Mouse (Mus musculus) intestine, embryonic 16.5 days (tissue): Measurements from ENCODE around the gene Zbtb5. TPM values are rescaled to one million over a fixed set of nuclear protein-coding genes. Genes with fewer than 3 reads are reported as not detected.
"Not testable (repeated sequence)": the region's sequence is repeated elsewhere in the genome, so short reads cannot be mapped to it uniquely, and the experiment has no call there.

Source experiments
- ATAC-seq: fragments of 200-750 bp; cut with Nextera tagmentation; 2 replicates; pipeline ENCODE4 v1.8.0; 2017; ENCODE audit warnings: moderate TSS enrichment, moderate library complexity
- H3K27ac ChIP-seq: fragments of 300-500 bp; sonication (generic); 2 replicates; pipeline ENCODE4 v1.5.1; 2014; ENCODE audit warnings: mild to moderate bottlenecking, low read length
- H3K27me3 ChIP-seq: fragments of 300-500 bp; sonication (generic); replicated peaks from 2 replicates; pipeline ENCODE4 v1.6.1; 2014; ENCODE audit warnings: low read length, control low read depth, mixed read lengths; ENCODE audit not compliant: control insufficient read depth, insufficient read depth
- H3K36me3 ChIP-seq: fragments of 300-500 bp; sonication (generic); 2 replicates; pipeline ENCODE4 v1.6.1; 2014; ENCODE audit warnings: low read length, control low read depth; ENCODE audit not compliant: control insufficient read depth, insufficient read depth
- H3K4me1 ChIP-seq: fragments of 300-500 bp; sonication (generic); 2 replicates; pipeline ENCODE4 v1.6.1; 2014; ENCODE audit warnings: low read length, control low read depth, mixed read lengths; ENCODE audit not compliant: control insufficient read depth, insufficient read depth
- H3K4me2 ChIP-seq: fragments of 300-500 bp; sonication (generic); 2 replicates; pipeline ENCODE4 v1.6.1; 2014; ENCODE audit warnings: low read depth, low read length, control low read depth
- H3K4me3 ChIP-seq: fragments of 300-500 bp; sonication (generic); 2 replicates; pipeline ENCODE4 v1.5.1; 2014; ENCODE audit warnings: mild to moderate bottlenecking, low read length
- H3K9ac ChIP-seq: fragments of 300-500 bp; sonication (generic); 2 replicates; pipeline ENCODE4 v1.6.1; 2014; ENCODE audit warnings: low read depth, low read length
- H3K9me3 ChIP-seq: fragments of 300-500 bp; sonication (generic); 2 replicates; pipeline ENCODE4 v1.6.1; 2016; ENCODE audit warnings: low read length, control low read depth; ENCODE audit not compliant: control insufficient read depth
- WGBS: fragments of 180-500 bp; shearing (Covaris S2); extraction: QIAGEN DNeasy Blood & Tissue Kit; methylation state at CpG from one replicate; pipeline ENCODE4 v1.1.7; 2014; 5-methylcytosine and 5-hydroxymethylcytosine counted together
- polyA plus RNA-seq: library from polyadenylated mRNA; unstranded; fragments of >200 nt; fragmentation: Nextera tagmentation; extraction: Ambion mirVana; gene quantifications from 2 replicates; pipeline ENCODE4 v1.2.1, GENCODE M21; 2015

Zbtb5 gene
- polyA plus RNA-seq, 1 experiment from 2014 or later: 12.8 TPM

DNA sequence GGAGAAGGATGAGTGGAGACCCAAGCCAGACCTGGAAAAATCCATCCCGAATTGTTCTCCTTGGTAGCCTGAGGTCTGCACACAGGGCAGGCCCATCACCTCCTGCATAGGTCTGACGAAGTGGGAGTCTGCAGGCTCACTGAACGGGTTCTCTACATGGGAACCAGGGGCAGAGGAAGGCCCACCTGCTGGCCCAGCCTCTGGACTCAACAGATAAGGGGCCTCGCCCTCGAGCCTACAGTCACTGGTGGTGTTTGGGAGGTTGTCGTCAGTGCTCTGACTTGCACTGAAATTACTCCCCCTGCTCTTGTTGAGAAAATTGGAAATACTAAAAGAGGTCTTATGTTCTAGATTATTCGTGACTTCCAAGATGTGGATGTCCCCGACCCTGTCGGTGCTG, 18.4 kb downstream of the Zbtb5 start:
- no peak overlapping the region for H3K4me3 ChIP-seq
- 87% methylated on average over 9 of the region's 9 CpGs for WGBS
- no peaks in the 10 kb centered on the region for H3K9me3 ChIP-seq
- no peak overlapping the region for H3K27ac ChIP-seq
- peaks cover 7% of the 10 kb centered on the region; the same call in 1 of the 2 replicates for H3K36me3 ChIP-seq
- ATAC-seq: 0 out of 2 replicates have a peak, but pooled peaks have one; percentile 46
- H3K4me2 ChIP-seq: no peak overlapping the region
- no peaks in the 10 kb centered on the region for H3K4me1 ChIP-seq
- H3K27me3 ChIP-seq: no peaks in the 10 kb centered on the region
- no peak overlapping the region for H3K9ac ChIP-seq

DNA sequence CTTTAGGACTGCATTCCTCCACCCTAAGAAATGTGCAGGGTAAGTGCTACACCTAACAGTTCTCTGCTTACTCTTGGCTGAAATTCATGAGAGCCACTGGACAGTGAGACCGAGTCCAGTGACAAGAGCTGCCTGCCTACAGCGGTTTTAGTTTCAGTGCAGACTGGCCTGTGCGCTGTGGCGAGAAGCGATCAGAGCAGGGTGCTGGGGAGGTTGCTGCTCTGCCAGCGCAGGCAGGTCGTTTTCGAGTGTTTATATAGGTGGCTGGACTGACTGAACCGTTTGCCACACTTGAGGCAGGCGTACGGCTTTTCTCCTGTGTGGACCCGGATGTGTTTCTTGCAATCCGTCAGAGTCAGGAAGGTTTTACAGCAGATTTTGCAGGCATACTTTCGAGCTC, 19.0 kb downstream of the Zbtb5 start:
- WGBS: 78% methylated on average over 14 of the region's 14 CpGs
- not testable (repeated sequence) for H3K9ac ChIP-seq, H3K4me1 ChIP-seq, H3K4me3 ChIP-seq, H3K36me3 ChIP-seq, H3K27me3 ChIP-seq, H3K9me3 ChIP-seq, ATAC-seq, H3K4me2 ChIP-seq, H3K27ac ChIP-seq

DNA sequence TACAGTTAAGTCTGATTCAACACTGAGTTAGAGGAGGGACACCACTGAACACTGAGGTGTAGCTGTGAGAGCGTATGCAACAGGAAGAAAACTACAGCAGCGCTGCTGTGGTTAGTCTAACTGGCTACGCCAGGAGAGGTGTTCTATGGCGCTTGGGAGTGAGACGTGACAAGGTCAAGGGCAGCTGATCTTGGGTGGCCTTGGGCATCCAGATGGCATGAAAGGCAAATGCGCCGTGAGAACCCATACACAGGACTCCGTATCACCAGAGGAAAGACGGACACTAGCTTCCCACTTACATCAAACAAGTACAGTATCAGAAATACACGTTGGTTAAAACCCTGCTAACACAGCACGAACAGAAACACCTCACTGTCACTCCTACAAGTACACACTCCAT, 19.9 kb downstream of the Zbtb5 start:
- not testable (repeated sequence) for H3K27ac ChIP-seq, H3K9ac ChIP-seq, H3K9me3 ChIP-seq, H3K4me1 ChIP-seq, H3K4me2 ChIP-seq, H3K27me3 ChIP-seq, H3K36me3 ChIP-seq, ATAC-seq, H3K4me3 ChIP-seq
- 95% methylated on average over 11 of the region's 11 CpGs for WGBS

DNA sequence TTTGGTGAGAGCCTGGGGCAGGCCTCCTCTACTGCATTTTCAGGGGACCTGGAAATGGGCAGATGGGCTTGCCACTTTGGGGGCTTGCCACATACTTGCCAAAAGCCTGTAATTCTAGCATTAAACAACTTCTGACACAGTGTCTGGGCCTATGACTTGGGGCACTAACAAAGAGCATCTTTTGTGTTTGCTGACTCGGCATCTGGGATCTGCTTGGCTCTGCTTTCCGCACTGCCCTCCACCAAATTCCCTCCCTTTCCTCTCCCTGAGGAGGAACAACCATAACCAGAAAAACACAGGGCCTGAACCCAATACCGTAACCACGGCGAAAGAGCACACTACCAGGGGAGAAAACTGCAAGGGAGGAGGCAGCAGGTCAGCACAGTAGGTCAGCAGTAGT, 21.7 kb downstream of the Zbtb5 start:
- Histone ChIP-seq H3K27ac (no peak overlapping the region), H3K27me3 (no peaks in the 10 kb centered on the region), H3K9me3 (no peaks in the 10 kb centered on the region), H3K9ac (no peak overlapping the region), H3K4me1 (no peaks in the 10 kb centered on the region), H3K4me3 (no peak overlapping the region), H3K36me3 (peaks cover 7% of the 10 kb centered on the region; the same call in 1 of the 2 replicates), H3K4me2 (no peak overlapping the region)
- ATAC-seq: no peak
- WGBS: 93% methylated on average over 5 of the region's 5 CpGs

DNA sequence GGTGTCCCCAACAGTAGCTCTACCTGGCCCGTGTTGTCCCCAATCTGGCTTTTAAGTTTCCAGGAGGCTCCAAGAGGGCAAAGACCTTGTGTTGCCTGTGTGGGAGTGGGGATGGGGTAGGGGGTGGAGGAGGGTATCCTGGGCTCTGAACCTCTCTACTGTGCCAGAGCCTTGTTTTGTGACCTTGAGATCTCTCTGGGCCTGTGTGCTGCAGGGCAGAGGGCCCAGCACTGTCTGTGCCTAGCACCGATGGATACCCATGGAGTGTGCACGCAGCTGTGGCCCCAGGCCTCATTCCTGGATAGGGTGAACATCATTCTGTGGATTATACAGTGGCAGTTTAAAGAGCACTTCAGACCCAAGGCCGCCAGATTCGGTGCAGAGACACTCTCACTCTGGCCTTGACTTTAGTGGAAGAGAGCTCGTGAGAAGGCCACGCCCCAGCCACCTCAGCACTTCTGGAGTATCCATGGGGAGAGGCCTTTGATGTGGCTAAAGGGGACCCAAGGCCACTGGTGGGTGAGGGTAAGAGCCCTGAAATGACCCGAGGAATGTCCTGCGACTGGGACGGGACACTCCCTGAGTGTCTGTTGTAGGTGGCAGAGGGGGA, 29.0 kb downstream of the Zbtb5 start:
- 0 out of 2 replicates have a peak overlapping the region, but pooled peaks have one; percentile 95 for H3K9ac ChIP-seq
- 0 out of 2 replicates have a peak, but pooled peaks cover 3% of the 10 kb centered on the region for H3K36me3 ChIP-seq
- ATAC-seq: 0 out of 2 replicates have a peak, but pooled peaks have one; percentile 4
- H3K9me3 ChIP-seq: no peaks in the 10 kb centered on the region
- H3K4me3 ChIP-seq: peak overlapping the region; percentile 71
- H3K4me1 ChIP-seq: peaks cover 17% of the 10 kb centered on the region
- peak overlapping the region; percentile 81 for H3K4me2 ChIP-seq
- H3K27me3 ChIP-seq: no peaks in the 10 kb centered on the region
- H3K27ac ChIP-seq: peak overlapping the region; percentile 49; the same call in 1 of the 2 replicates
- 71% methylated on average over 10 of the region's 10 CpGs for WGBS

DNA sequence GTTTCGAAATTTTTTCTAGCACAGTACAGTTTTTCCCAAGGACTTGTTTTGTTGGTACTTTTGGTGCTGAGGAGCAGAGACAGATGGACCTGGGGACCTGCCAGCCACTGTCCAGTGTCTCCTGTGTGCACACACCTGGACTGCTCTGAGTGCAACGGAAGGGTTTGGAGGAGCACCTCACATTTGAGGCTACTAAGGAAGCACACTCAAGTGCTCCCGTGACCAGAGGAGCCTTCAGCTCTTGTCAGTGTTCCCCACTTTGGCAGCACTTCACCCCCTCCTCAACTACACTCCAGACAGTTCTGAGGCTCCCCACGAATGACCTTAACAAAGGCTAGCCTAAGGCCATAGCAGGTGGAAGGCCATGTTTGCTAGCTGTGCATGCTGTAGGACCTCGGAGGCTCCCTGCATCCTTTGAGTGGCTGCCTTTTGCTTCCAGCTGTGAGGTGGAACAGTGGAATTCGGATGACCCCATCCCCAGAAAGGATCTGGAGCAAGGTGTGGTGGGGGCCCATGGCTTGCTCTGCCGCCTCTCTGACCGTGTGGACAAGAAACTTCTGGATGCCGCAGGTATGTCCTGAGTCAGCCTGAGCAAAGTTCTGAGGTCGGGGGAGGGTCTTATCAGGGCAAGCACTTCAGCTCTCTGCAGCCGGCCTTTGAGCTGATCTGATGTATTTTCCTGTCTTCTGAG, 29.6 kb downstream of the Zbtb5 start:
- ATAC-seq: peak; percentile 19; the same call in 1 of the 2 replicates
- Histone ChIP-seq H3K9ac (peak overlapping the region; percentile 95), H3K9me3 (no peaks in the 10 kb centered on the region), H3K4me1 (peaks cover 17% of the 10 kb centered on the region), H3K4me3 (peak overlapping the region; percentile 71), H3K27ac (peak overlapping the region; percentile 3; the same call in 1 of the 2 replicates), H3K4me2 (peak overlapping the region; percentile 81), H3K27me3 (no peaks in the 10 kb centered on the region), H3K36me3 (0 out of 2 replicates have a peak, but pooled peaks cover 3% of the 10 kb centered on the region)
- 56% methylated on average over 11 of the region's 11 CpGs for WGBS

DNA sequence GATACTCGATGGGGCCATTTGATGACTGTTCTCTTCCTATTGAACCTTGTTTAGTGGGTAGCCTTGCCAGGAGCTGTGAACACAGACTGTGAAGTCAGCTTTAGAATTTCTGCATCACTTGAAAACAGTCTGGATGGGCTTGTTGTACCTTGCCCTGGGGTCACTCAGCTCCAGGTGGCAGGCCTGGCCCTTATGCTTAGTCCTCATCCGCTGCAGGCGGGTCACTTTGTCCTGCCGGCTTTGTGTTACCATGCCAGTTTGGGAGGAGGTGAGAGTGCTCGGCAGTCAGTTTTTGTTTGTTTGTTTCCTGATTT, 30.3 kb downstream of the Zbtb5 start:
- Histone ChIP-seq H3K27me3 (no peaks in the 10 kb centered on the region), H3K9me3 (no peaks in the 10 kb centered on the region), H3K4me2 (peak overlapping the region; percentile 81), H3K9ac (peak overlapping the region; percentile 95), H3K27ac (peak overlapping the region; percentile 87), H3K4me3 (peak overlapping the region; percentile 71), H3K36me3 (0 out of 2 replicates have a peak, but pooled peaks cover 3% of the 10 kb centered on the region), H3K4me1 (peaks cover 17% of the 10 kb centered on the region)
- WGBS: 33% methylated on average over 5 of the region's 5 CpGs
- 0 out of 2 replicates have a peak, but pooled peaks have one; percentile 0 for ATAC-seq

DNA sequence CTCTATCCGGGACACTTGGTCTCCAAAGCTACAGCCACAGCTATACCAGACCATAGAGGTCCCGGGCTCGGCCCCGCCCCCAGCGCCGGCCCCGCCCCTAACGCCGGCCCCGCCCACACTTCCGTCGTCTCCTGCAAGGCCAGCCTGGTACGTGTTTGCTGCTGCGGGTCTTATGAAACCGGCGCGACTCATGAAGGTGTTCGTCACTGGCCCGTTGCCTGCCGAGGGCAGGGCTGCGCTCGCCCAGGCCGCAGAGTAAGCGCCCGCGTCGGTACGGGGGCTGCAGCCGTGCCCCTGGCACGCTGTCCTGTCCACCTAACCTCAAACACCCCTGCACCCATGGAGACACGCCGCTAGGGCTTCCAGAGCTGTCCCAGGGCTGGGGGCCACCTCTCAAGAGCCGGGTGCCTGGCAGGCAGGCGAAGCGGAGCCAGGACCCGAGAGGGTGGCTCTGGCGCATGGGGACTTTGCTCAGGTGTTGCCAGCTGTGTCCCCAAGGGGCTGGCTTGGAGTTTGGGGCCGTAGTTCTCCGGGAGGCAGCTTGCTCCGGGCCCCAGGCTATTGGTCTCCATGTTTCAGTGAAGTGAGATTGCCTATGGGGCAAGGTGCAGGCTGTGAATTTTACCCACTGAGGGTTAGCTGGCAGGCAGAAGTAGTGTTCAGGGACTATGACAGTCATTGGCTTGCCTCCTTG, 30.8 kb downstream of the Zbtb5 start, which contains the start of gene Grhpr:
Gene Grhpr (plus strand): TSS at position 116 of the 694 bp plus-strand sequence.
- ATAC-seq: peak; percentile 95
- peak within 1 kb of the TSS; percentile 87 for H3K27ac ChIP-seq
- H3K9ac ChIP-seq: peak within 1 kb of the TSS; percentile 95
- no peaks in the 10 kb centered on the region for H3K9me3 ChIP-seq
- peak within 1 kb of the TSS; percentile 71 for H3K4me3 ChIP-seq
- peaks cover 17% of the 10 kb centered on the region for H3K4me1 ChIP-seq
- H3K36me3 ChIP-seq: 0 out of 2 replicates have a peak, but pooled peaks cover 3% of the 10 kb centered on the region
- WGBS: under 1% methylated on average over 40 of the region's 40 CpGs
- H3K4me2 ChIP-seq: peak within 1 kb of the TSS; percentile 81
- no peaks in the 10 kb centered on the region for H3K27me3 ChIP-seq

DNA sequence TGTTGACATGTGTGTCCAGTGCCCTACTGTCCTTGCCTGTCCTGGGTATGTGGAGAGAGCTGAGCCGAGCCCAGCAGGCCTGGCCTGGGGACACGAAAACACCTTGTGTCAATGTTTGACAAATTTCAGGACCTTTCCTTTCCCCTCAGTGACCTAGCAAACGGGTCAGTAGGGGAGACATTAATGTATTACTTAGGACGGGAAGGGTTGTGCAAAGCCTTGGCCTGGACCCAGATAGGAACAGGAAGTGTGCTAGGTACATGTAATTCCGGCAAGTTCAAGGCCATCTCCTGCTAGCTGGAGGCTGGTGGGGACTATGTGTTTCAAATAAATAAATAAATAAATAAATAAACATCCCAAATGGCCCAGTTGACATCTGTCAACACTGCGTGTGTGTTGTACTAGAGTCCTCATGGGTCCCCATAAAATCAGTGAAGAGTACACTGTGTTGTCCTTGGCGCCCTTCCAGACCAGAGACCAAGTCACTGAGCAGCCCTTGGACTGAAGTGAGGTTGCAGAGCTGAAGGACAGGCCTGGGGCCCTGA, 32.3 kb downstream of the Zbtb5 start:
- peaks cover 17% of the 10 kb centered on the region for H3K4me1 ChIP-seq
- H3K9ac ChIP-seq: no peak overlapping the region
- no peak for ATAC-seq
- H3K9me3 ChIP-seq: no peaks in the 10 kb centered on the region
- 62% methylated on average over 7 of the region's 7 CpGs for WGBS
- H3K4me3 ChIP-seq: no peak overlapping the region
- H3K4me2 ChIP-seq: no peak overlapping the region
- 0 out of 2 replicates have a peak, but pooled peaks cover 3% of the 10 kb centered on the region for H3K36me3 ChIP-seq
- H3K27me3 ChIP-seq: no peaks in the 10 kb centered on the region
- no peak overlapping the region for H3K27ac ChIP-seq
